Mouse (Mus musculus): ENCODE data around the gene Dicer1.
"Not testable (repeated sequence)": the region's sequence is repeated elsewhere in the genome, so short reads cannot be mapped to it uniquely, and the experiment has no call there.

GRCm38 (mm10) chr12:104726436-104726835 is 25.3 kb downstream of the Dicer1 start:
- TF ChIP-seq CTCF (IDR thresholded peaks at IDR 0.05; ENCODE audit: insufficient read depth, low read length); POLR2A (IDR thresholded peaks at IDR 0.05; ENCODE audit: borderline replicate concordance, extremely low read depth, low read depth, low read length): not testable (repeated sequence)
